Mouse (Mus musculus) stomach, embryonic 16.5 days (tissue): ENCODE results near the gene Tmem108. TPM values are rescaled to one million over a fixed set of nuclear protein-coding genes. Genes with fewer than 3 reads are reported as not detected.

Experiments used
- ATAC-seq: fragments of 200-750 bp; cut with Nextera tagmentation; 2 replicates; pipeline ENCODE4 v1.8.0; 2017; ENCODE audit warnings: moderate number of reproducible peaks, moderate TSS enrichment; ENCODE audit not compliant: insufficient read depth, low FRiP score
- H3K27ac ChIP-seq: fragments of 300-500 bp; sonication (generic); 2 replicates; pipeline ENCODE4 v1.5.1; 2014; ENCODE audit warnings: low read length
- H3K27me3 ChIP-seq: fragments of 300-500 bp; sonication (generic); 2 replicates; pipeline ENCODE4 v1.6.1; 2014; ENCODE audit warnings: low read length, control low read depth, mixed read lengths; ENCODE audit not compliant: control insufficient read depth, insufficient read depth
- H3K36me3 ChIP-seq: fragments of 300-500 bp; sonication (generic); 2 replicates; pipeline ENCODE4 v1.6.1; 2014; ENCODE audit warnings: low read length; ENCODE audit not compliant: control insufficient read depth, insufficient read depth
- H3K4me1 ChIP-seq: fragments of 300-500 bp; sonication (generic); 2 replicates; pipeline ENCODE4 v1.6.1; 2014; ENCODE audit warnings: low read length, control low read depth, mixed read lengths; ENCODE audit not compliant: control insufficient read depth, insufficient read depth
- H3K4me2 ChIP-seq: fragments of 300-500 bp; sonication (generic); 2 replicates; pipeline ENCODE4 v1.6.1; 2014; ENCODE audit warnings: low read depth, low read length, mixed read lengths
- H3K4me3 ChIP-seq: fragments of 300-500 bp; sonication (generic); replicated peaks from 2 replicates; pipeline ENCODE4 v1.5.1; 2014; ENCODE audit warnings: mild to moderate bottlenecking, low read length
- H3K9ac ChIP-seq: fragments of 300-500 bp; sonication (generic); 2 replicates; pipeline ENCODE4 v1.6.1; 2014; ENCODE audit warnings: low read length
- H3K9me3 ChIP-seq: fragments of 300-500 bp; sonication (generic); replicated peaks from 2 replicates; pipeline ENCODE4 v1.6.1; 2016; ENCODE audit warnings: low read length, control low read depth; ENCODE audit not compliant: control insufficient read depth
- WGBS: fragments of 180-500 bp; shearing (Covaris S2); extraction: QIAGEN DNeasy Blood & Tissue Kit; methylation state at CpG from one replicate; pipeline ENCODE4 v1.1.7; 2014; 5-methylcytosine and 5-hydroxymethylcytosine counted together
- polyA plus RNA-seq: library from polyadenylated mRNA; unstranded; fragments of >200 nt; fragmentation: Nextera tagmentation; extraction: Ambion mirVana; gene quantifications from 2 replicates; pipeline ENCODE4 v1.2.1, GENCODE M21; 2015

The Tmem108 gene
- polyA plus RNA-seq, 1 experiment from 2014 or later: 10.3 TPM

DNA sequence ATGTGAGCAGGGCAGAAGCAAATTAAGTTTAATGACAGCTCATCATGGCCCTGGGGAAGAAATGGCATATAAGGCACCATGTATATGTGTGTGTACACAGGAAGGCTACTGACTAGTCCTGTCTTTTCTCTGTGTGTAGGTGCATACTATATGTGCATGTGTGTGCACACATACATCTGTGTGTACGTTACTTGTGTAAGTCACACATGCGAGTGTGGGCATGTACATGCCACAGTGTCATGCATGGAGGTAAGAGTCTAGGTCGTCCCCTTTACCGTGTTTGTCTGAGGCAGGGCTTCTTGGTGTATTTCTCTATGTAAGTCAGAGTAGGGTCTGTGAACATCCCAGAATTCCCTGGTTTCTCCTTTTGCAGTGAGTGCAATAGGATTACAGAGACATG is 120.3 kb downstream of the Tmem108 start:
- no peak for ATAC-seq
- Histone ChIP-seq H3K36me3 (no peaks in the 10 kb centered on the region), H3K27me3 (no peaks in the 10 kb centered on the region), H3K27ac (no peak overlapping the region), H3K4me1 (no peaks in the 10 kb centered on the region), H3K4me3 (no peak overlapping the region), H3K4me2 (no peak overlapping the region), H3K9me3 (no peaks in the 10 kb centered on the region), H3K9ac (no peak overlapping the region)
- WGBS: 89% methylated on average over 4 of the region's 4 CpGs

DNA sequence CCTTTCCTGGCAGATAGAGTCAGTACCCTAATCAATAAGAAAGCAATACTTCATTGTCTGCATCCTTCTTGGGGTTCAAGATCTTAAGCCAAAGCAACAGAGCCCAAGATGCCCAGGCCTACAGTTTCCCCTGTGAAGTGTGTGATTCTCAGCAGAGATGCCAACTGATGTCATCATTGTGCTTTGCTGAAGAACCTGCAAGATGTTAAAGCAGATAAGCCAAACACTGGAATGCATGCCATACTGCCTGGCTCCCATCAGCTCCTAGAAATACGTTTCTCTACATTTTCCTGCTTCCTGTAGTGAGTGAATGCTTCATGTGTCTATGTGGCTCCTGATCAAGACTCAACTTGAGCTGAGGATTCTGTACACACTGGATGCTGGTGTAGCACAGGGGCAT is 122.2 kb downstream of the Tmem108 start:
- no peak for ATAC-seq
- H3K4me1 ChIP-seq: no peaks in the 10 kb centered on the region
- 38% methylated on average over 1 of the region's 1 CpGs for WGBS
- H3K9me3 ChIP-seq: no peaks in the 10 kb centered on the region
- H3K4me3 ChIP-seq: no peak overlapping the region
- no peak overlapping the region for H3K27ac ChIP-seq
- H3K9ac ChIP-seq: no peak overlapping the region
- H3K4me2 ChIP-seq: no peak overlapping the region
- no peaks in the 10 kb centered on the region for H3K27me3 ChIP-seq
- H3K36me3 ChIP-seq: no peaks in the 10 kb centered on the region

DNA sequence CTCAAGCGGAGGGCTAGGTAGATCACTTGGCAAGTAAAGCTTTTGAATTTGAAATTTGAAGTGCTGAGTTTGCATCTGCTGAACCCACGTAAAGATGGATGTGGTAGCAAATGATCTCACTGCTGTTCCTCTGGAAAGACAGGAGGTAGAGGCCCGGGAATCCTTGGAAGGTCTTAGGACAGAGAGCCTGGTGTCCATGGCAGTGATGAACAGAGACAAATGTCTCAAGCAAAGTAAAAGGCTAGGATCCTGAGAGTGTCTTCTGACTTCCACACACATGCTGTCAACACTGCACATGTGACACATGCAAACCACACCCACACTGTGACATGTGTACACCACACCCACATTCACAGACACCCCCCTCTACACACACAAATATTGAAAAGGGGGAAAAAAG is 124.2 kb downstream of the Tmem108 start:
- H3K4me1 ChIP-seq: no peaks in the 10 kb centered on the region
- H3K4me2 ChIP-seq: no peak overlapping the region
- ATAC-seq: no peak
- H3K9ac ChIP-seq: no peak overlapping the region
- no peak overlapping the region for H3K27ac ChIP-seq
- no peak overlapping the region for H3K4me3 ChIP-seq
- H3K27me3 ChIP-seq: no peaks in the 10 kb centered on the region
- no peaks in the 10 kb centered on the region for H3K9me3 ChIP-seq
- H3K36me3 ChIP-seq: no peaks in the 10 kb centered on the region
- 55% methylated on average over 3 of the region's 3 CpGs for WGBS

DNA sequence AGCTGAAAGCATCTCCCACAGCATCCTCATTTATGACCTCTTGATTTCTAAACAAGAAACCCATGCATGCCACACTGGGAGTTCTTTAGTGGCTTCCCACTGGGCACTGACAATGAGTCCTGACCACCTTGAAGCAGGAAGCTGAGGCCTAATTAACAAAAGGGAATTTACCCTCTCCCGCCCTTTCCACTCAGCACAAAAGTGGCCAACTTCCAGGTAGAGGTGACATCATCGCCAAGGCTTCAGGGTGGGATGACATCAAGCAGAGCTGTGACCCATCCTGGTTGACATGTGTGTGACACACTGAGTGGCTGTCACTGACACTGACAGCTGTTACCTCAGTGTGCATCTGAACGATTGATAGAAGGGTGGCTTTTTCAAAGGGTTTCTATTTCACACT is 124.8 kb downstream of the Tmem108 start:
- Histone ChIP-seq H3K9ac (no peak overlapping the region), H3K9me3 (no peaks in the 10 kb centered on the region), H3K4me3 (no peak overlapping the region), H3K4me1 (no peaks in the 10 kb centered on the region), H3K4me2 (no peak overlapping the region), H3K27ac (no peak overlapping the region), H3K36me3 (no peaks in the 10 kb centered on the region), H3K27me3 (no peaks in the 10 kb centered on the region)
- WGBS: 53% methylated on average over 3 of the region's 3 CpGs
- no peak for ATAC-seq

DNA sequence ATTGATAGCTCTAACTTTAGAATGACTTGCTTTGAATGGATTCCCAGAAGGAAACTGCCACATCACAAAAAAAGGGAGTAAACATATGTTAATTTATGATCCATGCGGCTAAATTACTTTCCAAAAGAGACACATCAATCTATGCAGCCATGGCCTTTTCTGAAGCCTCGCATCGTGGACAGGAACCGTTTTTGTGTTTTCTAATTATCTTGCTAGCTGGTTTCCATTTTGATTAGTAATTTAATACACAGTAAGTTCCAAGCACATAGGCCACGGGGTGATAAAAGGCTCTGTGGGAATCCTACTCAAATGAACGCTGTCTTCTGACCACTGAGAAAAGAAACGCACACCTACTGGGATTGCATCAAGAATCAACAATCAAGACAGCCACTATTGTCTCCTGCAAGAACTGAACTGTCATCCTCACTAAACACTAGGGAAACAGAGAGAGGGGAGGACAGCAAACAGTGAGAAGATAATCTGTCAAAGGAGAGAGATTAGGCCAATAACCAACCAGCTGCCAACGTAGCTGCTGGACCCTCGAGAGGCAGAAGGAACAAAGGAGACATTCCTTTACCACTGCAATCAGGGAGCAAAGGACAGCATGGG is 132.7 kb downstream of the Tmem108 start:
- no peaks in the 10 kb centered on the region for H3K36me3 ChIP-seq
- no peak overlapping the region for H3K4me3 ChIP-seq
- H3K9ac ChIP-seq: no peak overlapping the region
- no peak overlapping the region for H3K4me2 ChIP-seq
- H3K27me3 ChIP-seq: no peaks in the 10 kb centered on the region
- 59% methylated on average over 9 of the region's 9 CpGs for WGBS
- H3K4me1 ChIP-seq: no peaks in the 10 kb centered on the region
- no peaks in the 10 kb centered on the region for H3K9me3 ChIP-seq
- ATAC-seq: no peak
- no peak overlapping the region for H3K27ac ChIP-seq

- no peak overlapping the region for H3K4me2 ChIP-seq
- no peak overlapping the region for H3K27ac ChIP-seq
- no peaks in the 10 kb centered on the region for H3K27me3 ChIP-seq
- H3K9me3 ChIP-seq: no peaks in the 10 kb centered on the region
- H3K4me3 ChIP-seq: no peak overlapping the region
- no peak for ATAC-seq
- H3K36me3 ChIP-seq: no peaks in the 10 kb centered on the region
- no peak overlapping the region for H3K9ac ChIP-seq
- H3K4me1 ChIP-seq: no peaks in the 10 kb centered on the region
- 85% methylated on average over 8 of the region's 8 CpGs for WGBS
Measured at GRCm38 (mm10) chr9:103627404-103627900, 134.2 kb downstream of the Tmem108 start.

DNA sequence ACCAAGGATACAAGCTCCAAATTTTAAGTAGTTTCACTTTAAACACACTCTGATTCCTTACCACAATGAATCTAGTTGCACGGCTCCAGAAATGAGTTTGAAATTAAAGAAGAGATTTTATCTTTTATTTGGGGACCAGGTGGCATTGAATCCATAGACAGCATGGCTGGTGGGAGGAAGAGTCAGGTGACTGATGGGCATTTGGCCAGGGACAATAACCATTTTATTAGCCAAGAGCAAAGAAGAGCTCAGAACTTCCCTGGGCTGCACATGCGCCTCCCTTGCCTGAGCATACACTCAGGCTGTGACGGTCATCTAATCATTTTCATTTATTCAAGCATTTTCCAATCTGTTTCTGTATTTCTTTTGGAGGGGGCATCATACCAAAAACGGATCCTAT is 135.5 kb downstream of the Tmem108 start:
- H3K4me1 ChIP-seq: no peaks in the 10 kb centered on the region
- no peak overlapping the region for H3K9ac ChIP-seq
- H3K4me2 ChIP-seq: no peak overlapping the region
- WGBS: 84% methylated on average over 4 of the region's 4 CpGs
- H3K9me3 ChIP-seq: no peaks in the 10 kb centered on the region
- no peaks in the 10 kb centered on the region for H3K27me3 ChIP-seq
- H3K4me3 ChIP-seq: no peak overlapping the region
- ATAC-seq: no peak
- H3K27ac ChIP-seq: no peak overlapping the region
- H3K36me3 ChIP-seq: no peaks in the 10 kb centered on the region

DNA sequence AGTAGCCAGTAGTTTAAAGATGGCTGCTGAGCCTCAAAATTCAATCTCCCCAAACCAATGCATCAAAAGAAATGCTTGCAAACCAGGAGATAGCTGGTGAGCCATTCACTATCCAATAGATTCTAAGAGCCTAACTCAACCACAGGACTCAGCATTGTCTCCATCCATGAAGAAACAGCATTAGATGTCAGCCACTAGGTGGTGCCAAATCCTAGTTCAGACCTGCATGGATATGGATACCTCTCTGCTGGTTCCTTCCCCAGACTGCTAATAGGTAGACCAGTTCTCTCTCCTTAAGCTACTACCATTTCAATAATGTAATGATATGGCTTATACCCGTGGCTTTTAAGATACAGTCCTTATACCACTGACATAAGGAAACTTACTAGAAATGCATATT is 137.0 kb downstream of the Tmem108 start:
- Histone ChIP-seq H3K4me1 (no peaks in the 10 kb centered on the region), H3K4me3 (no peak overlapping the region), H3K27me3 (no peaks in the 10 kb centered on the region), H3K4me2 (no peak overlapping the region), H3K9me3 (no peaks in the 10 kb centered on the region), H3K9ac (no peak overlapping the region), H3K27ac (no peak overlapping the region), H3K36me3 (no peaks in the 10 kb centered on the region)
- ATAC-seq: peak; percentile 37; the same call in 1 of the 2 replicates
- WGBS: 30% methylated on average over 1 of the region's 1 CpGs

DNA sequence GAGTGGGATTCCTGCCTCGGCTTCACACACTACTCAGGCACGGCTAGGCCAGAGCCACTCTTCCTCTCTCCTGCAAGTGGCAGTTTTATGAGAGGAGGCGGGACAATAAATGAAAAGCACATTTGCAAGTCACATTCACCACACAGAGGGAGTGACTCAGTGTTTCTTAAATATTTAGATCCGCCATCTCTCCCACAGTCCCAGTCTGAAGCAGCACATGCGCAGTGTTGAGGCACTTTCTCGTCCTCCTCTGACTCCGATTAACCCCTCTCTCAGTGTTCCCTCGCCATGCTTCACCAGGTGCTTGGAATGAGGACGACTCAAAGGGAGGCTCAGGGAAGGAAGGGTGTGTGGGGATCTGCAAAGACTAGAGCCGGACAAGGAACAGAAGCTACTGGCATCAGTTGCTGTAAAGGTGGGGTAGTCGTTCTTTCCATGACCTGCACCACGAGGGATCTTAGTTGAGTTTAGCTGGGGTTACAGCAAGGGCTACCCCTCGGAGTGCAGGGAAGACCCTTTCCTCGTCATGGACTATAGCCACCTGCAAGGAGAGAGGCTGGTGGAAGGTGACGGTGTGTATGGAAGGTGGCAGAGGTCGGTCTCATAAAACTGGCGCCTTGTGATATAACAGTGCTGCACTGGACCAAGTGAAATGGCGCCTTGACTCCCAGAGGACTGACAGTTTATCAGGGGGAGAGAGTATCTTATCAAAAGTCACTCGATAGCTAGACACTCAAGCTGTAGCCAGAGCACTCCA is 137.9 kb downstream of the Tmem108 start:
- Histone ChIP-seq H3K27ac (no peak overlapping the region), H3K4me1 (no peaks in the 10 kb centered on the region), H3K9ac (no peak overlapping the region), H3K27me3 (no peaks in the 10 kb centered on the region), H3K36me3 (no peaks in the 10 kb centered on the region), H3K4me2 (no peak overlapping the region), H3K9me3 (no peaks in the 10 kb centered on the region), H3K4me3 (no peak overlapping the region)
- ATAC-seq: no peak
- 77% methylated on average over 19 of the region's 19 CpGs for WGBS
